Mouse (Mus musculus) cortical plate, adult 2 months (tissue): Measurements from ENCODE around the gene Akap1. TPM values are rescaled to one million over a fixed set of nuclear protein-coding genes. Genes with fewer than 3 reads are reported as not detected.

ENCODE experiments used
- H3K27ac ChIP-seq: fragments of 200-500 bp; 2 replicates; pipeline ENCODE4 v1.5.1; 2012; ENCODE audit warnings: low read length, control low read depth, inconsistent platforms; ENCODE audit not compliant: insufficient read depth
- H3K4me1 ChIP-seq: fragments of 200-500 bp; 2 replicates; pipeline ENCODE4 v1.6.1; 2011; ENCODE audit warnings: low read length; ENCODE audit not compliant: control insufficient read depth, insufficient read depth
- H3K4me3 ChIP-seq: fragments of 200-500 bp; 2 replicates; pipeline ENCODE4 v1.5.1; 2011; ENCODE audit warnings: mild to moderate bottlenecking, low read length, control low read depth; ENCODE audit not compliant: insufficient read depth
- CTCF ChIP-seq: fragments of 200-500 bp; IDR thresholded peaks from 2 replicates; pipeline ENCODE4 v1.5.1; 2011; ENCODE audit warnings: mild to moderate bottlenecking, control low read depth, low read length; ENCODE audit not compliant: insufficient read depth; ENCODE audit errors: extremely low read depth
- POLR2A ChIP-seq: fragments of 200-500 bp; IDR thresholded peaks from 2 replicates; pipeline ENCODE4 v1.6.1; 2011; ENCODE audit warnings: mild to moderate bottlenecking, low read length, control low read depth; ENCODE audit not compliant: insufficient read depth; ENCODE audit errors: extremely low read depth
- polyA plus RNA-seq: library from polyadenylated mRNA; depleted of rRNA; stranded (reverse); fragments of >200 nt; gene quantifications from 2 replicates; pipeline ENCODE4 v1.2.3, GENCODE M21; 2012

The Akap1 gene
- polyA plus RNA-seq, 1 experiment = 42.3 TPM

GRCm38 (mm10) chr11:88884376-88885065, 20.1 kb upstream of the Akap1 start:
- H3K4me1 ChIP-seq = no peaks in the 10 kb centered on the region
- no peak overlapping the region for H3K27ac ChIP-seq
- no peak overlapping the region for H3K4me3 ChIP-seq
- no peak for TF ChIP-seq CTCF
- no peak for TF ChIP-seq POLR2A

GRCm38 (mm10) chr11:88878011-88878410, 13.6 kb upstream of the Akap1 start:
- no peak overlapping the region for H3K27ac ChIP-seq
- no peak overlapping the region for H3K4me3 ChIP-seq
- TF ChIP-seq POLR2A (no peak), CTCF (no peak)
- H3K4me1 ChIP-seq = no peaks in the 10 kb centered on the region

DNA sequence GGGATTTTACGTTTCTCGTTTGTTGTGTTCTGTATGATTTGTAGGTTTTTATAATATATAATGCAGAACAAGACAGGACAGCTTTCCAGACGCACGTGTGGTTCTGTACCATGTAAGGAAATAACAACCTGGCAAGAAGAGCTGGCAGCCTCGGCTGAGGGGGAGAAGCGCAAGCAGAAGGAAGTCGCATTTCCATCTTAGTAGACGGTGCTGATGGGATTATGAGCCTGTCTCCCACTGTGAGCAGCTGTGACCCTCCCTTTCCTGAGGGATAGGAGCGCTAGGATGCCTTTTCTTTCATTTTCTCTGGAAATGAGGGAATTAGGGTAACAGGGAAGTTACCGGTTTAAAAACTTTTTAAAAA, 9.3 kb upstream of the Akap1 start:
- Histone ChIP-seq H3K4me1 (no peaks in the 10 kb centered on the region), H3K4me3 (no peak overlapping the region; the same call in 1 of the 2 replicates), H3K27ac (no peak overlapping the region)
- TF ChIP-seq CTCF (no peak), POLR2A (no peak)

DNA sequence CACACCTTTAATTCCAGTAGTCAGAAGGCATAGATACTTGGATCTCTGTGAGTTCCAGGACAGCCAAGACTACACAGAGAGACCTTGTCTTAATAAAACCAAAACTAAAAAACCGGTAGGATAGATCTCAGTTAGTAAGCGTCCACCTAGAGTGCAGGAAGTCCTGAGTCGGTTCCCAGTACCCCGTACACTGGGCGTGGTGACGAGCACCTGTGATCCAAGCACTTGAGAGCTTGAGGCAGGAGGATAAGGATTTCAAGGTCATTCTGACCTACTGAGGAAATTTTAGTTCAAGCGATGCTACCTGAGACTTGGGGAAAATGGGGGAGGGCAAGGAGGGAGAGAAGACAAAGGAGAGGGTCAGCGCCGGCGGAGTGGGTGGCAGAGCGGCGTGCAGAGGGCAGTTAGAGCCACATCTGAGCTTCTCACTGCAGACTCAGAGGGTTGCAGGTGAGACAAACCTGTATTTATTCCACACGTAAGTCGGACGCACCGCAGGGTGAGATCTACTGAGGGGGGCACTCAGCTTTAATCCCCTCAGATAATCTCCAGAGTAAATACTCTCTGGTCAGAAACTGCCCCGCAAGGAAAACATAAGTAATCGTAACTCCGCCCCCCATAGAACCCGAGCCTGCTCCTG, 8.8 kb upstream of the Akap1 start:
- no peaks in the 10 kb centered on the region for H3K4me1 ChIP-seq
- H3K27ac ChIP-seq = no peak overlapping the region
- TF ChIP-seq CTCF (no peak), POLR2A (no peak)
- no peak overlapping the region; the same call in 1 of the 2 replicates for H3K4me3 ChIP-seq

- no peaks in the 10 kb centered on the region for H3K4me1 ChIP-seq
- TF ChIP-seq POLR2A (no peak), CTCF (no peak)
- H3K4me3 ChIP-seq = no peak overlapping the region
- H3K27ac ChIP-seq = no peak overlapping the region
Measured at GRCm38 (mm10) chr11:88869443-88869842, 5.1 kb upstream of the Akap1 start.

GRCm38 (mm10) chr11:88863904-88864457, 405 bp downstream of the Akap1 start:
- Histone ChIP-seq H3K27ac (no peak overlapping the region), H3K4me1 (no peaks in the 10 kb centered on the region; the same call in 1 of the 2 replicates), H3K4me3 (peak overlapping the region; percentile 56)
- no peak for TF ChIP-seq CTCF
- no peak for TF ChIP-seq POLR2A

DNA sequence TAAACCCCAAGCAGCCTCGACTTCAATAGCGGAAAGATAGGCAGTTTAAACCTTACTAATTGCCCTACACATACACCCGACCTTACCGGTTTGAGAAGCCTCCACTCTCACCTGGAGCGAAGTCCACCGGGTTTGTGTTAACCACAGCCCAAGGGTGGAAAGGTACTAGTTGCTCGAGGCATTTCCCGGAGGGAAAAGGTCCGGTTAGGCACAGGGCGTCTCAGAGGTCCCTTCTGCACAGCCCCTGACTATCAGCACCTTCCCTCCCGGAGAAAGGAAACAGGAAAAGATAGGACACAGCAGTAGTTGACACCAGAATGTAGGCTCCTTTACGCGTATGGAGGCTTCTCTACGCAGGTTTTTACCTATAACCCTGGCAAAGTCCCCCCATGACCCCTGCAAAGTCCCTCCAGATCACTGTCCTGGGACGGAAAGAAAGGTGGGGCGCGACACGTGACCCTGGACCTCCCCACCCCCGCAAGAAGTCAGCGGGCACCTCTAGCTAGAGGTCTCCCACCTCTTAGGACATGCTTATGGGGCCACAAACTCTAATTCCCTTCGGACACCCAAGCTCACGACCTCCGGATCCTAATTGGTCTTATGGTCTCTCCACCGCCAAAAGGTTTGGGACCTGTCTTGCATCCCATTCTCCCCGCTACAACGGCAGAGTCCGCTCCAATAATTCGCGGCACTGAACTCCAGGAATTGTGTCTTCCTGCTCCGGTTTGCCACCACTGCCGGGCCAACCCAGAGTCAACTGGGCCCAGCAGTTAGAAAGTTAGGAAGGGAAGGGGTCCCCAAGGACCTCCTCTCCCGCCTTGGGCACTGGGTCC, 1.1 kb downstream of the Akap1 start:
- no peak overlapping the region for H3K27ac ChIP-seq
- no peaks in the 10 kb centered on the region; the same call in 1 of the 2 replicates for H3K4me1 ChIP-seq
- peak overlapping the region; percentile 56 for H3K4me3 ChIP-seq
- TF ChIP-seq CTCF = no peak
- TF ChIP-seq POLR2A = no peak

DNA sequence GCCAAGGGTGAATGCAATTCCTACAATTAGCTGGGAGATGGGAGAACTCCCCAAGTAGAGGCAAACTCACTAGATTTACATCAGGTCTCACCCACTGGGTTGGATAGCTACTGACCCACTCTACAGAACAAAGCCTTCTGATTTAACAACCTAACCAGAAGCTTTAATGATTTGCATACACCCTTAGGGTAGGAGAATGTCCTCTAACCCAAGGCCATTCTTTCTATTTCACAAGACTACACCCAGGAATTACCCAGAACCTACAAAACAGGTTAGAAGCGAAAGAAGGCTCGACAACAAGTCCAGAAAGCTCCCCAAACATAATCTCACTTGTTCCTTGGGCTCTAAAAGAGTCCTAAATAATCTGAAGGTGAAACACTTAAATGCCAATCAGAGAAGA, 2.0 kb downstream of the Akap1 start:
- H3K27ac ChIP-seq = no peak overlapping the region
- H3K4me3 ChIP-seq = no peak overlapping the region; the same call in 1 of the 2 replicates
- no peaks in the 10 kb centered on the region; the same call in 1 of the 2 replicates for H3K4me1 ChIP-seq
- no peak for TF ChIP-seq POLR2A

DNA sequence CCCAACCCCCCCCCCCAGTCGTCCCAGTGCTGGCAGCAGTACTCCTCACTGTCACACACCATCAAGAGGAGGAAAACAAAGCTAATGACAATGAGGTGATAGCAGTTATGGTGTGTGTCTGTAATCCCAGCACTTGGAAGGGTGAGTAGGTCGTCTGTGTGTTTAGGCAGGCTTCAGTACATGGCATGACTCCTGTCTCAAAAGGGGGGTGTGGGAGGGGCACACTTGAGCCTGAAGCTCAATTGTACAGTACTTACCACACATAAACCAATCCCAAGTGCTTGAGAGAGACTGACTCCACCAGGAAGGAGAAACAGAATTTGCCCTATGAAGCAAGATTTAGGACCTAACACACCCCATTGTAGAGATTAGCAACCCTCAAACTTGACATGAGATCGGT, 3.3 kb downstream of the Akap1 start:
- Histone ChIP-seq H3K4me3 (no peak overlapping the region), H3K27ac (no peak overlapping the region), H3K4me1 (peaks cover 5% of the 10 kb centered on the region)
- no peak for TF ChIP-seq POLR2A
- TF ChIP-seq CTCF = no peak
